26 mouse cellular contexts compared by ENCODE assay signal in the genomic region with DNA sequence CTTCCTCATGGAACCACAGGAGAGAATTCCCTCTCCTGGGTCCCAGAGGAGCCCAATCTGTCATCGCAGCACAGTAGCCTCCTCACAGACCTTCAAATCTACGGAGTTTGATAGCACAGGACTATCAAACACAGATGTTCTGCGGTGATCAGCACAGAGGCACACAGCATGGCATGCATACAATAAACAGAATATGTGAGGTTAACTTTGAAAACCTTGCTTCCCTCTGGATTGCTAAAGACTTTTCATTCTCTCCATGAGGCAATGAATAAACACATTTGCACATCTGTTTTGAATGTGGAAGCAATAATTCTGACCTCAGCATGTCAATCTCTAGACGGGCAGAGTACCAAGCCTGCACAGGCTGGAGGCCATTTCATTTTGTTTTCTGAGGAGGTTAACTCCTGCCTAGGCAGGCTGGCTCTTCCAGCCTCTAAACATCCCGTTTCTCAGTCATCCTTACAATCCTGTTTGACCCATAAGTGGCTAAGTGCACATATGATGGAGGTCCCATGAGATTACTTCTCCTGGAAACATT. TPM values are rescaled to one million over a fixed set of nuclear protein-coding genes. Genes with fewer than 3 reads are reported as not detected.
DNase-seq lines count a peak whose midpoint lies in the region; ATAC-seq lines count a peak whose summit lies in the region.
"Had no signal": no experiment of that assay in that cellular context is flagged by ENCODE, and none has a peak within 500 bp of the region (broad histone marks: within the 10 kb centered on the region; RNA-seq: fewer than 3 reads in every experiment).

No protein-coding gene starts in this region.

- H3K36me3 ChIP-seq in midbrain, embryonic 11.5 days (ENCODE audit: control insufficient read depth, insufficient read depth, low read length): no peaks in the 10 kb centered on the region
- H3K36me3 ChIP-seq in midbrain, embryonic 10.5 days: no peaks in the 10 kb centered on the region
- H3K36me3 ChIP-seq in embryonic facial prominence, embryonic 14.5 days (ENCODE audit: control insufficient read depth, insufficient read depth, low read length): no peaks in the 10 kb centered on the region
- no peaks in the 10 kb centered on the region for H3K36me3 ChIP-seq in limb, embryonic 13.5 days
- H3K36me3 ChIP-seq: forebrain, embryonic 15.5 days; heart, embryonic 12.5 days; liver, embryonic 12.5 days; neural tube, embryonic 12.5 days had no signal

- ATAC-seq in midbrain, embryonic 11.5 days (ENCODE audit: low FRiP score): no peak
- peak; percentile 69 for ATAC-seq in embryonic facial prominence, embryonic 14.5 days (ENCODE audit: low read depth)
- no peak for ATAC-seq in limb, embryonic 13.5 days (ENCODE audit: low FRiP score, low read depth)
- no peak for ATAC-seq in monocyte, adult 5-6 weeks (replicated peaks; ENCODE audit: insufficient number of reproducible peaks, low FRiP score, low TSS enrichment, poor library complexity, severe bottlenecking)
- ATAC-seq: activated CD4-positive, CD25-positive, alpha-beta regulatory T cell, adult 4 months; forebrain, embryonic 15.5 days; hindbrain, embryonic 16.5 days; liver, embryonic 12.5 days; liver, postnatal 0 days; midbrain, embryonic 16.5 days had no signal

- H3K4me2 ChIP-seq in midbrain, embryonic 11.5 days: no peak overlapping the region
- peak overlapping the region; percentile 23 for H3K4me2 ChIP-seq in embryonic facial prominence, embryonic 14.5 days (ENCODE audit: low read depth, low read length)
- H3K4me2 ChIP-seq in limb, embryonic 13.5 days (replicated peaks): no peak overlapping the region
- H3K4me2 ChIP-seq: forebrain, embryonic 15.5 days; heart, embryonic 12.5 days; liver, embryonic 12.5 days; neural tube, embryonic 12.5 days had no signal

- WGBS in midbrain, embryonic 11.5 days: 70% methylated on average over 5 of the region's 5 CpGs
- 77% methylated on average over 5 of the region's 5 CpGs for WGBS in midbrain, embryonic 10.5 days
- 40% methylated on average over 5 of the region's 5 CpGs for WGBS in embryonic facial prominence, embryonic 14.5 days
- WGBS in limb, embryonic 13.5 days: 33% methylated on average over 5 of the region's 5 CpGs

- no peak overlapping the region for H3K4me3 ChIP-seq in midbrain, embryonic 11.5 days (ENCODE audit: low read depth, low read length)
- H3K4me3 ChIP-seq in midbrain, embryonic 10.5 days: no peak overlapping the region
- H3K4me3 ChIP-seq in embryonic facial prominence, embryonic 14.5 days (ENCODE audit: low read depth, low read length): no peak overlapping the region
- no peak overlapping the region for H3K4me3 ChIP-seq in limb, embryonic 13.5 days
- H3K4me3 ChIP-seq: forebrain, embryonic 15.5 days; gastrocnemius, adult 2 months; heart, adult 2 months; heart, embryonic 12.5 days; liver, embryonic 12.5 days; myocyte; neural tube, embryonic 12.5 days had no signal

- H3K27me3 ChIP-seq in midbrain, embryonic 11.5 days (ENCODE audit: control insufficient read depth, insufficient read depth, low read length): no peaks in the 10 kb centered on the region
- H3K27me3 ChIP-seq in midbrain, embryonic 10.5 days (ENCODE audit: low read depth, poor library complexity, severe bottlenecking): no peaks in the 10 kb centered on the region
- H3K27me3 ChIP-seq in embryonic facial prominence, embryonic 14.5 days (replicated peaks; ENCODE audit: control insufficient read depth, insufficient read depth, low read length): no peaks in the 10 kb centered on the region
- no peaks in the 10 kb centered on the region for H3K27me3 ChIP-seq in limb, embryonic 13.5 days
- H3K27me3 ChIP-seq: forebrain, embryonic 15.5 days; heart, embryonic 12.5 days; liver, embryonic 12.5 days; neural tube, embryonic 12.5 days had no signal

- no peaks in the 10 kb centered on the region for H3K9me3 ChIP-seq in midbrain, embryonic 11.5 days (ENCODE audit: control insufficient read depth, low read length)
- H3K9me3 ChIP-seq in midbrain, embryonic 10.5 days (replicated peaks): no peaks in the 10 kb centered on the region
- H3K9me3 ChIP-seq in embryonic facial prominence, embryonic 14.5 days (ENCODE audit: control insufficient read depth, low read length): no peaks in the 10 kb centered on the region
- no peaks in the 10 kb centered on the region for H3K9me3 ChIP-seq in limb, embryonic 13.5 days
- H3K9me3 ChIP-seq: forebrain, embryonic 15.5 days; heart, embryonic 12.5 days; liver, embryonic 12.5 days; neural tube, embryonic 12.5 days had no signal

- no peaks in the 10 kb centered on the region for H3K4me1 ChIP-seq in midbrain, embryonic 11.5 days (ENCODE audit: control insufficient read depth, insufficient read depth, low read length)
- H3K4me1 ChIP-seq in midbrain, embryonic 10.5 days: no peaks in the 10 kb centered on the region
- peaks cover 13% of the 10 kb centered on the region for H3K4me1 ChIP-seq in embryonic facial prominence, embryonic 14.5 days (ENCODE audit: control insufficient read depth, insufficient read depth, low read length)
- H3K4me1 ChIP-seq in limb, embryonic 13.5 days: 0 out of 2 replicates have a peak, but pooled peaks cover 6% of the 10 kb centered on the region
- H3K4me1 ChIP-seq: forebrain, embryonic 15.5 days; heart, embryonic 12.5 days; neural tube, embryonic 12.5 days had no signal

- no peak overlapping the region for H3K9ac ChIP-seq in midbrain, embryonic 11.5 days (ENCODE audit: low read length)
- H3K9ac ChIP-seq in embryonic facial prominence, embryonic 14.5 days (ENCODE audit: low read depth, low read length): no peak overlapping the region
- no peak overlapping the region for H3K9ac ChIP-seq in limb, embryonic 13.5 days
- H3K9ac ChIP-seq: forebrain, embryonic 15.5 days; heart, embryonic 12.5 days; liver, embryonic 12.5 days; liver, postnatal 0 days; neural tube, embryonic 12.5 days had no signal

- H3K27ac ChIP-seq in midbrain, embryonic 11.5 days (ENCODE audit: low read depth, low read length): no peak overlapping the region
- H3K27ac ChIP-seq in midbrain, embryonic 10.5 days (replicated peaks): no peak overlapping the region
- peak overlapping the region; percentile 78 for H3K27ac ChIP-seq in embryonic facial prominence, embryonic 14.5 days (replicated peaks; ENCODE audit: low read depth, low read length)
- H3K27ac ChIP-seq in limb, embryonic 13.5 days: 0 out of 2 replicates have a peak overlapping the region, but pooled peaks have one; percentile 15
- H3K27ac ChIP-seq: forebrain, embryonic 15.5 days; gastrocnemius, adult 2 months; heart, adult 2 months; liver, embryonic 12.5 days; macrophage; neural tube, embryonic 12.5 days had no signal

- intact Hi-C loops in left cerebral cortex, postnatal 36 days (cut with DNase I): no loop called here

- DNase-seq in midbrain, embryonic 11.5 days (ENCODE audit: low spot score, missing footprints): peak; percentile 60
- no peak for DNase-seq in midbrain, embryonic 10.5 days (ENCODE audit: low spot score)
- DNase-seq in embryonic facial prominence, embryonic 14.5 days (ENCODE audit: low spot score): peak; percentile 80
- DNase-seq in lung, postnatal 10 days: no peak
- DNase-seq in left cerebral cortex, postnatal 36 days (ENCODE audit: low spot score in 2 of 2): no peak
- DNase-seq: adrenal gland, adult 8-10 months; B cell, adult 2 months; cerebellum, adult 2 months; cerebellum, postnatal 14 days; gastrocnemius, adult 2 months; heart, adult 2 months; kidney, adult 18-20 months; kidney, postnatal 36 days; left cerebral cortex, postnatal 4 days; liver, postnatal 0 days had no signal

RNA-seq across cellular contexts. Expression of gene Wdr45b, which starts 13.0 kb away (rescaled TPM):
- 94.4 and 99.2 TPM in 2 replicates for polyA plus RNA-seq in midbrain, embryonic 11.5 days (2014; fragmentation: Nextera tagmentation; extraction: Ambion mirVana)
- polyA plus RNA-seq in midbrain, embryonic 10.5 days (2016; fragmentation: Nextera tagmentation; extraction: Ambion mirVana): 100 and 103 TPM in 2 replicates
- 108 and 111 TPM in 2 replicates for polyA plus RNA-seq in embryonic facial prominence, embryonic 14.5 days (2014; fragmentation: Nextera tagmentation; extraction: Ambion mirVana)
- polyA plus RNA-seq in limb, embryonic 13.5 days (2015; fragmentation: Nextera tagmentation; extraction: Ambion mirVana): 108 and 111 TPM in 2 replicates
- 10 to 100 TPM; 60.4 to 62.2 TPM for total RNA-seq in left cerebral cortex, postnatal 36 days (2021)
- total RNA-seq in monocyte, adult 5-6 weeks (2017): 52.7 to 65.3 TPM (median 65.1 TPM) in 3 replicates

RNA-seq across cellular contexts. Expression of gene Rab40b, which starts 20.8 kb away (rescaled TPM):
- polyA plus RNA-seq in midbrain, embryonic 11.5 days (2014; fragmentation: Nextera tagmentation; extraction: Ambion mirVana): 3.3 and 3.8 TPM in 2 replicates
- 1.3 and 2.0 TPM in 2 replicates for polyA plus RNA-seq in midbrain, embryonic 10.5 days (2016; fragmentation: Nextera tagmentation; extraction: Ambion mirVana)
- polyA plus RNA-seq in embryonic facial prominence, embryonic 14.5 days (2014; fragmentation: Nextera tagmentation; extraction: Ambion mirVana): 34.7 and 43.7 TPM in 2 replicates
- 12.1 and 13.1 TPM in 2 replicates for polyA plus RNA-seq in limb, embryonic 13.5 days (2015; fragmentation: Nextera tagmentation; extraction: Ambion mirVana)
- 10 to 100 TPM; 48.5 to 51.5 TPM for total RNA-seq in left cerebral cortex, postnatal 36 days (2021)
- total RNA-seq in monocyte, adult 5-6 weeks (2017): not detected in 3 replicates
- polyA plus RNA-seq: activated CD4-positive, CD25-positive, alpha-beta regulatory T cell, adult 4 months; macrophage had no signal

RNA-seq across cellular contexts. Expression of gene Fn3krp, which starts 54.0 kb away (rescaled TPM):
- 8.6 and 10.6 TPM in 2 replicates for polyA plus RNA-seq in midbrain, embryonic 11.5 days (2014; fragmentation: Nextera tagmentation; extraction: Ambion mirVana)
- polyA plus RNA-seq in midbrain, embryonic 10.5 days (2016; fragmentation: Nextera tagmentation; extraction: Ambion mirVana): 7.0 and 8.8 TPM in 2 replicates
- 5.4 and 6.6 TPM in 2 replicates for polyA plus RNA-seq in embryonic facial prominence, embryonic 14.5 days (2014; fragmentation: Nextera tagmentation; extraction: Ambion mirVana)
- 11.0 and 11.8 TPM in 2 replicates for polyA plus RNA-seq in limb, embryonic 13.5 days (2015; fragmentation: Nextera tagmentation; extraction: Ambion mirVana)
- 10 to 100 TPM; 45.3 to 50.6 TPM for total RNA-seq in left cerebral cortex, postnatal 36 days (2021)
- 3.4 to 6.8 TPM (median 6.3 TPM) in 3 replicates for total RNA-seq in monocyte, adult 5-6 weeks (2017)

Comparison
In these comparisons a context has a peak if more than half of its experiments do, and no peak if none do; other contexts are left out.
1. DNase-seq: peak in midbrain, embryonic 11.5 days (single experiment) and embryonic facial prominence, embryonic 14.5 days (single experiment); none in midbrain, embryonic 10.5 days (single experiment), lung, postnatal 10 days (single experiment) and left cerebral cortex, postnatal 36 days (0 of 2).
2. H3K27ac ChIP-seq: peak in embryonic facial prominence, embryonic 14.5 days (single experiment) and limb, embryonic 13.5 days (single experiment); none in midbrain, embryonic 11.5 days (single experiment) and midbrain, embryonic 10.5 days (single experiment).